Mouse (Mus musculus) E14TG2a.4 (cell line): ENCODE data around the gene Pdcd2l.

Experiments used
- CTCF ChIP-seq: conservative IDR thresholded peaks from 2 replicates; pipeline ENCODE4 v1.5.1; 2014; ENCODE audit warnings: low read length
- NANOG ChIP-seq: IDR thresholded peaks from 2 replicates; pipeline ENCODE4 v1.6.1; 2014; ENCODE audit warnings: borderline replicate concordance, low read length, mixed read lengths

DNA sequence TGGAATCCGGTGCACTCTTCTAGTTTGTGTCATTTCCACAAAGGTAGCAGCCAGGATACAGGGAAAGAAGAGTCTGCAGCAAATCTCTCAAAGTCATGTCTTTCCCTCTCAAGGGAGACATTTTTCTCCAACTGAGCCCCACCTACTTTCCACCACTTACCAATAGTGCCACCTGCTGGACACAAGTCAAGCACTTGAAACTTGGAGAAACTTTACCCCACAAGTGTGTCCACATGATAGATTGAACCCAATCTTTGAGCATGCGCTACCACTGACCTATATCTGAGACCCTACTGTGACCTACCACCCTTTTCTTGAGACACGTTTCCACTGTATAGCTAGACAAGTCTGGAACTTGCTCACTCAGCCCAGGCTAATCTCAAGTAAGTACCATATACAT, 1.9 kb upstream of the Pdcd2l start:
- TF ChIP-seq CTCF, result peak; percentile 68
- TF ChIP-seq NANOG, result no peak
